Mouse (Mus musculus): Measurements from ENCODE around the gene Gngt2. TPM values are rescaled to one million over a fixed set of nuclear protein-coding genes. Genes with fewer than 3 reads are reported as not detected.

Gngt2 gene
- polyA plus RNA-seq, 1 experiment from 2014 or later, result 14.8 TPM

DNA sequence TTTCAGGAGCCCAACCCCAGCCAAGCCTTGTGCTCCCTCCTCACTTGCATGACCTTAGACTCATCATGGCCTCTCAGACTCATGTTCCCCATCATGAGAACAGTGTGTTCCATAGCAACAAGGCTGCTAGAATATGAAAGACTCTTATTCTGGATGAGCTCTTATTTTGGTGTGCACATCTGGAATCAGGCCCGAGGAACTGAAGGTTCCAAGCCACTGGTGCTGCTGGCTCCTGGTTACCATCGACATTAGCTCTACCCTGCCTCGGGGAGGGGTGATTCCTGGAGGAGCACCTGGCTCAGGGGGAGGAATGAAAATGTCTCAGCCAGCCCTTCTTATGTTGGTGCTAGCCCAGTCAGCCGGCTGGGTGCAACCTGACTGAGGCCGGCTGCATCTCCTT lies 22.2 kb upstream of the Gngt2 start:
- Histone ChIP-seq H3K27ac (ENCODE audit: low read depth) (no peak overlapping the region), H3K27me3 (ENCODE audit: insufficient read depth, low read length) (no peaks in the 10 kb centered on the region), H3K9me3 (ENCODE audit: low read depth, low read length) (no peaks in the 10 kb centered on the region), H3K4me3 (ENCODE audit: low read depth, low read length) (no peak overlapping the region), H3K36me3 (ENCODE audit: insufficient read depth) (no peaks in the 10 kb centered on the region), H3K4me1 (ENCODE audit: insufficient read depth) (no peaks in the 10 kb centered on the region), H3K9ac (no peak overlapping the region), H3K4me2 (no peak overlapping the region)
- DNase-seq (no peak), ATAC-seq (ENCODE audit: insufficient read depth) (no peak)
- no peak for TF ChIP-seq CTCF (IDR thresholded peaks at IDR 0.05; ENCODE audit: low read depth)
- 52% methylated on average over 5 of the region's 5 CpGs for WGBS

DNA sequence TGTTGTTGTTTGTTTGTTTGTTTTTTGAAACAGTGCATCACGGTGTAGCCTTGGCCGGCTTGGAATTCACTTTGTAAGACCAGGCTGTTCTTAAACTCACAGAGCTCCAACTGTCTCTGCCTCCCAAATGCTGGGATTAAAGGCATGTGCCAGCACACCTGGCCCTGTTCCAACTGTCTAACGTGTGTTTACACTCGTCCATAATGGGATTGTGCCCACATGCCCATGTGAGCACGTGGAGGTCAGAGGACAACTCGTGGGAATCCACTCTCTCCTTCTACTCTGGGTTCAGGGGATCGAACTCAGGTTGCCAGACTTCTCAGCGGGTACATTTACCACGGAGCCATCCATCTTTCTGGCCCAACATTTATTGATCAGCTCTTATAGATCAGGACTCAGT lies 21.6 kb upstream of the Gngt2 start:
- H3K27ac ChIP-seq (ENCODE audit: low read depth), result no peak overlapping the region
- no peak for TF ChIP-seq CTCF (IDR thresholded peaks at IDR 0.05; ENCODE audit: low read depth)
- no peak overlapping the region for H3K4me2 ChIP-seq
- H3K27me3 ChIP-seq (ENCODE audit: insufficient read depth, low read length), result no peaks in the 10 kb centered on the region
- no peaks in the 10 kb centered on the region for H3K4me1 ChIP-seq (ENCODE audit: insufficient read depth)
- WGBS, result 64% methylated on average over 9 of the region's 9 CpGs
- H3K9ac ChIP-seq, result no peak overlapping the region
- H3K9me3 ChIP-seq (ENCODE audit: low read depth, low read length), result no peaks in the 10 kb centered on the region
- no peaks in the 10 kb centered on the region for H3K36me3 ChIP-seq (ENCODE audit: insufficient read depth)
- H3K4me3 ChIP-seq (ENCODE audit: low read depth, low read length), result no peak overlapping the region
- ATAC-seq (ENCODE audit: insufficient read depth) (no peak), DNase-seq (no peak)

- no peaks in the 10 kb centered on the region for H3K4me1 ChIP-seq (ENCODE audit: insufficient read depth)
- ATAC-seq (ENCODE audit: insufficient read depth) (no peak), DNase-seq (no peak)
- no peak overlapping the region for H3K9ac ChIP-seq
- TF ChIP-seq CTCF (IDR thresholded peaks at IDR 0.05; ENCODE audit: low read depth), result no peak
- WGBS, result 81% methylated on average over 8 of the region's 8 CpGs
- H3K36me3 ChIP-seq (ENCODE audit: insufficient read depth), result no peaks in the 10 kb centered on the region
- no peak overlapping the region for H3K4me2 ChIP-seq
- no peak overlapping the region for H3K4me3 ChIP-seq (ENCODE audit: low read depth, low read length)
- H3K9me3 ChIP-seq (ENCODE audit: low read depth, low read length), result no peaks in the 10 kb centered on the region
- H3K27me3 ChIP-seq (ENCODE audit: insufficient read depth, low read length), result peaks cover 6% of the 10 kb centered on the region; the same call in 1 of the 2 replicates
- no peak overlapping the region for H3K27ac ChIP-seq (ENCODE audit: low read depth)
These were observed 17.9 kb upstream of the Gngt2 start for GRCm38 (mm10) chr11:95819138-95819537.

DNA sequence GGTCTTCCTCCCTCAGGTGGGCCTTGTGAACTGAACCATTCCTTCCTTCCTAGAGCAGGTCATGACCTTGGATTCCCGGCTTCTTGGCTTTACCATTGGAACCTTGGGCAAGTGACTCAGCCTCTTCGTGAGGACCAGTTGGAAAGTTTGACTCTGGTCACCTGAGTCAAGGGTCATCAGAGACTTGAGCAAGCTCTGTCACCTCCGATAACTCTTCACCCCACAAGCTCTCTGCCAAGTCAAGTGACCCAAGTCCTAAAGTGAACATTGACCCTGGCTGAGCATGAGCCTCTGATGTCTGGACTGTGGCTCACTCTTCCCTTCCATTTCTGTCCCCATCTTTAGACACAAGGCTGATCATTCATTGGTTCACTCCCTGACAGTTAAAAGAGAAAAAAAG lies 15.5 kb upstream of the Gngt2 start:
- Histone ChIP-seq H3K4me2 (no peak overlapping the region), H3K9ac (no peak overlapping the region), H3K4me3 (ENCODE audit: low read depth, low read length) (no peak overlapping the region), H3K27me3 (ENCODE audit: insufficient read depth, low read length) (peaks cover 21% of the 10 kb centered on the region), H3K9me3 (ENCODE audit: low read depth, low read length) (no peaks in the 10 kb centered on the region), H3K36me3 (ENCODE audit: insufficient read depth) (no peaks in the 10 kb centered on the region), H3K27ac (ENCODE audit: low read depth) (no peak overlapping the region), H3K4me1 (ENCODE audit: insufficient read depth) (no peaks in the 10 kb centered on the region)
- no peak for DNase-seq
- no peak for TF ChIP-seq CTCF (IDR thresholded peaks at IDR 0.05; ENCODE audit: low read depth)
- ATAC-seq (ENCODE audit: insufficient read depth), result no peak
- 84% methylated on average over 3 of the region's 3 CpGs for WGBS

- Histone ChIP-seq H3K4me1 (ENCODE audit: insufficient read depth) (no peaks in the 10 kb centered on the region), H3K9ac (no peak overlapping the region), H3K9me3 (ENCODE audit: low read depth, low read length) (no peaks in the 10 kb centered on the region), H3K36me3 (ENCODE audit: insufficient read depth) (no peaks in the 10 kb centered on the region), H3K4me2 (no peak overlapping the region), H3K4me3 (ENCODE audit: low read depth, low read length) (no peak overlapping the region), H3K27me3 (ENCODE audit: insufficient read depth, low read length) (peaks cover 28% of the 10 kb centered on the region), H3K27ac (ENCODE audit: low read depth) (no peak overlapping the region)
- DNase-seq, result no peak
- TF ChIP-seq CTCF (IDR thresholded peaks at IDR 0.05; ENCODE audit: low read depth), result no peak
- ATAC-seq (ENCODE audit: insufficient read depth), result no peak
- 97% methylated on average over 4 of the region's 4 CpGs for WGBS
These were observed 14.6 kb upstream of the Gngt2 start for GRCm38 (mm10) chr11:95822437-95822836.

- Histone ChIP-seq H3K27me3 (ENCODE audit: insufficient read depth, low read length) (peaks cover 44% of the 10 kb centered on the region), H3K4me2 (peak within 1 kb of the TSS; percentile 100), H3K9ac (peak within 1 kb of the TSS; percentile 64), H3K9me3 (ENCODE audit: low read depth, low read length) (no peaks in the 10 kb centered on the region), H3K4me1 (ENCODE audit: insufficient read depth) (no peaks in the 10 kb centered on the region), H3K27ac (ENCODE audit: low read depth) (0 out of 2 replicates have a peak within 1 kb of the TSS, but pooled peaks have one; percentile 24), H3K4me3 (ENCODE audit: low read depth, low read length) (peak within 1 kb of the TSS; percentile 65), H3K36me3 (ENCODE audit: insufficient read depth) (no peaks in the 10 kb centered on the region)
- under 1% methylated on average over 71 of the region's 78 CpGs for WGBS
- peak; percentile 98 for ATAC-seq (ENCODE audit: insufficient read depth)
- TF ChIP-seq CTCF (IDR thresholded peaks at IDR 0.05; ENCODE audit: low read depth), result no peak
- DNase-seq, result peak; percentile 97
These were observed 12.7 kb upstream of the Gngt2 start, which contains the start of gene Phospho1 for GRCm38 (mm10) chr11:95824071-95824876. Phospho1 (plus strand) TSS chr11:95824499.

- Histone ChIP-seq H3K9ac (peak overlapping the region; percentile 64), H3K4me3 (ENCODE audit: low read depth, low read length) (peak overlapping the region; percentile 65), H3K27ac (ENCODE audit: low read depth) (0 out of 2 replicates have a peak overlapping the region, but pooled peaks have one; percentile 24), H3K4me2 (peak overlapping the region; percentile 100), H3K4me1 (ENCODE audit: insufficient read depth) (no peaks in the 10 kb centered on the region), H3K36me3 (ENCODE audit: insufficient read depth) (no peaks in the 10 kb centered on the region), H3K27me3 (ENCODE audit: insufficient read depth, low read length) (peaks cover 50% of the 10 kb centered on the region), H3K9me3 (ENCODE audit: low read depth, low read length) (no peaks in the 10 kb centered on the region)
- DNase-seq, result no peak
- ATAC-seq (ENCODE audit: insufficient read depth), result peak; percentile 15; the same call in 1 of the 2 replicates
- TF ChIP-seq CTCF (IDR thresholded peaks at IDR 0.05; ENCODE audit: low read depth), result no peak
- under 1% methylated on average over 11 of the region's 11 CpGs for WGBS
These were observed 12.2 kb upstream of the Gngt2 start for GRCm38 (mm10) chr11:95824877-95825243.

Data from lung, embryonic 14.5 days (tissue).